Mouse (Mus musculus) left cerebral cortex, adult 8-10 months (tissue): ENCODE measurements around the gene Tsnax. TPM values are rescaled to one million over a fixed set of nuclear protein-coding genes. Genes with fewer than 3 reads are reported as not detected.

Source experiments
- DNase-seq, 2 experiments: peaks; one replicate each; pipeline ENCODE4 v3.0.0; 2022; ENCODE audit warnings: low spot score in 2 of 2
- microRNA-seq, 2 experiments: library from miRNA; unstranded; fragments of <30 nt; microRNA quantifications; one replicate each; pipeline ENCODE4 v1.2.0; 2022
- total RNA-seq, 4 experiments: library from RNA; stranded (reverse); gene quantifications; 2 replicates each; pipeline ENCODE4 v1.2.4; 2022

The Tsnax gene
- total RNA-seq, 4 experiments from 2014 or later, result 160 to 172 (median 167) TPM

- no peak for DNase-seq
Measured at GRCm38 (mm10) chr8:125080388-125081344, 67.9 kb downstream of the Tsnax start.

GRCm38 (mm10) chr8:125083746-125084145 is 70.9 kb downstream of the Tsnax start:
- no peak for DNase-seq

Small RNA genes within 50 kb of the gene (microRNA-seq; reads per million reads assigned to microRNA genes)
- gene Gm22197, result 0 reads per million in 2 experiments

Other genes with a start within 250 kb of the Tsnax start
- 1 to 10 TPM; 2.2 to 2.3 (median 2.2) TPM for gene Trim67, start 219.9 kb upstream of the Tsnax start, total RNA-seq
- gene Gnpat, start 150.0 kb upstream of the Tsnax start, total RNA-seq, result 10 to 100 TPM; 55.0 to 63.7 (median 58.4) TPM
- gene 2810004N23Rik, start 149.9 kb upstream of the Tsnax start, total RNA-seq, result 10 to 100 TPM; 17.7 to 20.5 (median 19.6) TPM
- 10 to 100 TPM; 33.0 to 33.4 (median 33.2) TPM for gene Exoc8, start 115.3 kb upstream of the Tsnax start, total RNA-seq
- gene Sprtn, start 115.1 kb upstream of the Tsnax start, total RNA-seq, result 10 to 100 TPM; 13.9 to 15.9 (median 15.6) TPM
- gene Egln1, start 63.7 kb upstream of the Tsnax start, total RNA-seq, result 10 to 100 TPM; 58.3 to 63.5 (median 62.1) TPM
- 1 to 10 TPM; 1.1 to 2.5 (median 1.9) TPM for gene Disc1, start 41.2 kb downstream of the Tsnax start, total RNA-seq